Mouse (Mus musculus): ENCODE data around the gene Pno1. TPM values are rescaled to one million over a fixed set of nuclear protein-coding genes. Genes with fewer than 3 reads are reported as not detected.
"Not testable (repeated sequence)": the region's sequence is repeated elsewhere in the genome, so short reads cannot be mapped to it uniquely, and the experiment has no call there.

Gene Pno1
- polyA plus RNA-seq (2012; ENCODE audit: insufficient read depth, insufficient read length, missing spikeins), result 56.6 and 63.8 TPM in 2 replicates

- H3K4me1 ChIP-seq (ENCODE audit: control insufficient read depth, insufficient read depth, insufficient read length, low read length), result no peaks in the 10 kb centered on the region; the same call in 1 of the 2 replicates
- peak within 1 kb of the TSS; percentile 100 for H3K27ac ChIP-seq (replicated peaks; ENCODE audit: low read depth, low read length)
- H3K4me3 ChIP-seq (ENCODE audit: insufficient read depth, low read depth, low read length), result peak within 1 kb of the TSS; percentile 79
Observed at GRCm38 (mm10) chr11:17211258-17212140, at the start of gene Pno1. Gene Pno1, minus strand, starts transcription at chr11:17211568.

GRCm38 (mm10) chr11:17257861-17258260, 46.5 kb upstream of the Pno1 start:
- H3K4me1 ChIP-seq (ENCODE audit: control insufficient read depth, insufficient read depth, insufficient read length, low read length), result peaks cover 5% of the 10 kb centered on the region
- H3K4me3 ChIP-seq (ENCODE audit: insufficient read depth, low read depth, low read length), result peak overlapping the region; percentile 97
- H3K27ac ChIP-seq (replicated peaks; ENCODE audit: low read depth, low read length), result peak overlapping the region; percentile 84

- Histone ChIP-seq H3K4me3 (ENCODE audit: insufficient read depth, low read depth, low read length) (peak within 1 kb of the TSS; percentile 97), H3K27ac (replicated peaks; ENCODE audit: low read depth, low read length) (peak within 1 kb of the TSS; percentile 84), H3K4me1 (ENCODE audit: control insufficient read depth, insufficient read depth, insufficient read length, low read length) (peaks cover 5% of the 10 kb centered on the region)
Observed at GRCm38 (mm10) chr11:17257443-17257842, 46.1 kb upstream of the Pno1 start, which contains the start of gene C1d. Gene C1d, plus strand, starts transcription at chr11:17257579.

- no peak overlapping the region for H3K27ac ChIP-seq (replicated peaks; ENCODE audit: low read depth, low read length)
- peak overlapping the region; percentile 97 for H3K4me3 ChIP-seq (ENCODE audit: insufficient read depth, low read depth, low read length)
- H3K4me1 ChIP-seq (ENCODE audit: control insufficient read depth, insufficient read depth, insufficient read length, low read length), result peaks cover 5% of the 10 kb centered on the region
Observed at GRCm38 (mm10) chr11:17256813-17257365, 45.5 kb upstream of the Pno1 start.

- Histone ChIP-seq H3K4me3 (ENCODE audit: insufficient read depth, low read depth, low read length) (no peak overlapping the region), H3K4me1 (ENCODE audit: control insufficient read depth, insufficient read depth, insufficient read length, low read length) (no peaks in the 10 kb centered on the region), H3K27ac (replicated peaks; ENCODE audit: low read depth, low read length) (no peak overlapping the region)
Observed at GRCm38 (mm10) chr11:17248715-17249114, 37.3 kb upstream of the Pno1 start.

- H3K27ac ChIP-seq (replicated peaks; ENCODE audit: low read depth, low read length); H3K4me1 ChIP-seq (ENCODE audit: control insufficient read depth, insufficient read depth, insufficient read length, low read length); H3K4me3 ChIP-seq (ENCODE audit: insufficient read depth, low read depth, low read length): not testable (repeated sequence)
Observed at GRCm38 (mm10) chr11:17238598-17238997, 27.2 kb upstream of the Pno1 start.

GRCm38 (mm10) chr11:17236449-17237037, 25.2 kb upstream of the Pno1 start:
- Histone ChIP-seq H3K4me3 (ENCODE audit: insufficient read depth, low read depth, low read length) (no peak overlapping the region), H3K27ac (replicated peaks; ENCODE audit: low read depth, low read length) (no peak overlapping the region), H3K4me1 (ENCODE audit: control insufficient read depth, insufficient read depth, insufficient read length, low read length) (no peaks in the 10 kb centered on the region)

- no peak overlapping the region for H3K27ac ChIP-seq (replicated peaks; ENCODE audit: low read depth, low read length)
- H3K4me1 ChIP-seq (ENCODE audit: control insufficient read depth, insufficient read depth, insufficient read length, low read length), result no peaks in the 10 kb centered on the region
- no peak overlapping the region for H3K4me3 ChIP-seq (ENCODE audit: insufficient read depth, low read depth, low read length)
Observed at GRCm38 (mm10) chr11:17232792-17233191, 21.4 kb upstream of the Pno1 start.

GRCm38 (mm10) chr11:17221126-17221525, 9.8 kb upstream of the Pno1 start:
- Histone ChIP-seq H3K4me1 (ENCODE audit: control insufficient read depth, insufficient read depth, insufficient read length, low read length) (no peaks in the 10 kb centered on the region), H3K4me3 (ENCODE audit: insufficient read depth, low read depth, low read length) (no peak overlapping the region), H3K27ac (replicated peaks; ENCODE audit: low read depth, low read length) (no peak overlapping the region)

GRCm38 (mm10) chr11:17215475-17215874, 4.1 kb upstream of the Pno1 start:
- H3K4me1 ChIP-seq (ENCODE audit: control insufficient read depth, insufficient read depth, insufficient read length, low read length), result no peaks in the 10 kb centered on the region; the same call in 1 of the 2 replicates
- no peak overlapping the region for H3K27ac ChIP-seq (replicated peaks; ENCODE audit: low read depth, low read length)
- H3K4me3 ChIP-seq (ENCODE audit: insufficient read depth, low read depth, low read length), result no peak overlapping the region

- no peaks in the 10 kb centered on the region; the same call in 1 of the 2 replicates for H3K4me1 ChIP-seq (ENCODE audit: control insufficient read depth, insufficient read depth, insufficient read length, low read length)
- H3K4me3 ChIP-seq (ENCODE audit: insufficient read depth, low read depth, low read length), result peak overlapping the region; percentile 14; the same call in 1 of the 2 replicates
- H3K27ac ChIP-seq (replicated peaks; ENCODE audit: low read depth, low read length), result no peak overlapping the region
Observed at GRCm38 (mm10) chr11:17212903-17213509, 1.6 kb upstream of the Pno1 start.

- H3K27ac ChIP-seq (replicated peaks; ENCODE audit: low read depth, low read length), result peak overlapping the region; percentile 16; the same call in 1 of the 2 replicates
- H3K4me3 ChIP-seq (ENCODE audit: insufficient read depth, low read depth, low read length), result peak overlapping the region; percentile 77
- H3K4me1 ChIP-seq (ENCODE audit: control insufficient read depth, insufficient read depth, insufficient read length, low read length), result no peaks in the 10 kb centered on the region; the same call in 1 of the 2 replicates
Observed at GRCm38 (mm10) chr11:17212141-17212495, 750 bp upstream of the Pno1 start.

- Histone ChIP-seq H3K4me1 (ENCODE audit: control insufficient read depth, insufficient read depth, insufficient read length, low read length) (no peaks in the 10 kb centered on the region), H3K4me3 (ENCODE audit: insufficient read depth, low read depth, low read length) (no peak overlapping the region), H3K27ac (replicated peaks; ENCODE audit: low read depth, low read length) (no peak overlapping the region)
Observed at GRCm38 (mm10) chr11:17202481-17202880, 8.9 kb downstream of the Pno1 start.

- H3K27ac ChIP-seq (replicated peaks; ENCODE audit: low read depth, low read length), result no peak overlapping the region
- H3K4me3 ChIP-seq (ENCODE audit: insufficient read depth, low read depth, low read length), result no peak overlapping the region
- H3K4me1 ChIP-seq (ENCODE audit: control insufficient read depth, insufficient read depth, insufficient read length, low read length), result no peaks in the 10 kb centered on the region
Observed at GRCm38 (mm10) chr11:17200936-17201335, 10.4 kb downstream of the Pno1 start.
